Mouse (Mus musculus) megakaryocyte, embryonic 14.5 days (primary cell): ENCODE results near the gene Pcnp.

ENCODE experiments used
- FLI1 ChIP-seq: IDR thresholded peaks from 2 replicates; pipeline ENCODE4 v1.6.1; 2012; ENCODE audit warnings: low read length, inconsistent platforms, mixed read lengths
- GATA1 ChIP-seq: IDR thresholded peaks from 3 replicates; pipeline ENCODE4 v1.6.1; 2012; ENCODE audit warnings: mixed read lengths, low read length, inconsistent platforms, borderline replicate concordance

DNA sequence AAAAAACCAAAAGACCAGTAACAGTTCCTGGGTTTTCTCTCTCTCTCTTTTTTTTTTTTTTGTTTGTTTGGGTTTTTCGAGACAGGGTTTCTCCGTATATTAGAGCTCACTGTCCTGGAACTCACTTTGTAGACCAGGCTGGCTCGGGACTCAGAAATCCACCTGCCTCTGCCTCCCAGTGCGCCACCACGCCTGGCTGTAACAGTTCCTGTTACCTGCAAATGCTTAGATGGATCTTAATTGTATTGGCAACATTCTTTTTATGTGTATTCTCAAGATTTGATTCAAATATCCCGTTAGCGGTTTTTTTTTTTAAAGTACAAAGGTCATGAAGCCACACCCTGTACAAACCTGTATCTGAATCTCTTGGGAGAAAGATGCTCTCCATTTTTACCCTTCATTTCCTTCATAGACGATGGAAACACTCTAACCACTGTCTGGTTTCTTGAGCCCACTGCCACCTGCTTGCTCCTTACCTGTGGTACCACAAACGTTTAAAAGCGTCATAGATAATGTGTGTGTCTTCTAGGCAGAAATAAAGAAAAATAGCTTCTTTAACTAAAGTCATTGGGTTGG is 56.8 kb downstream of the Pcnp start:
- TF ChIP-seq GATA1 (no peak), FLI1 (no peak)
